Mouse (Mus musculus): Measurements from ENCODE around the gene Tmem63b. TPM values are rescaled to one million over a fixed set of nuclear protein-coding genes. Genes with fewer than 3 reads are reported as not detected.

The Tmem63b gene
- total and polyA plus RNA-seq, 3 experiments, result 12.3 to 37.9 TPM; not detected in 1

GRCm38 (mm10) chr17:45710407-45710806 lies 23.7 kb upstream of the Tmem63b start:
- Histone ChIP-seq H3K27ac (ENCODE audit: control insufficient read depth, low read depth, low read length) (no peak overlapping the region), H3K9ac (ENCODE audit: control insufficient read depth, low read depth, low read length, poor library complexity, severe bottlenecking) (no peak overlapping the region), H3K27me3 (ENCODE audit: control insufficient read depth in 1 of 2, insufficient read depth in 2 of 2, low read length in 2 of 2) (no peaks in the 10 kb centered on the region), H3K36me3 (ENCODE audit: control insufficient read depth in 1 of 2, insufficient read depth in 2 of 2, low read length in 2 of 2) (no peaks in the 10 kb centered on the region), H3K9me3 (replicated peaks; ENCODE audit: insufficient read depth, low read length) (no peaks in the 10 kb centered on the region), H3K4me3 (ENCODE audit: control insufficient read depth in 1 of 2, insufficient read depth in 1 of 2, low read depth in 2 of 2, low read length in 2 of 2) (no peak overlapping the region), H3K4me1 (ENCODE audit: control insufficient read depth in 1 of 2, insufficient read depth in 2 of 2, low read length in 2 of 2) (peaks cover 3 to 21% of the 10 kb centered on the region in 2 experiments; a peak in 3 of 4 replicates), H3K79me2 (ENCODE audit: control insufficient read depth, insufficient read depth, low read length, poor library complexity) (no peaks in the 10 kb centered on the region)
- no peak for DNase-seq (ENCODE audit: low read depth, low spot score)
- TF ChIP-seq GATA1 (IDR thresholded peaks at IDR 0.05; ENCODE audit: low read depth, low read length), result no peak
- TF ChIP-seq KAT2A (conservative IDR thresholded peaks at IDR 0.05; ENCODE audit: low read depth, low read length), result no peak
- no peak for TF ChIP-seq UBTF (IDR thresholded peaks at IDR 0.05; ENCODE audit: borderline replicate concordance, insufficient read depth, low read depth, low read length)
- TF ChIP-seq MYB (IDR thresholded peaks at IDR 0.05; ENCODE audit: low read depth, low read length), result no peak
- TF ChIP-seq MAFK (IDR thresholded peaks at IDR 0.05; ENCODE audit: borderline replicate concordance, low read depth, low read length), result no peak
- TF ChIP-seq TCF12 (IDR thresholded peaks at IDR 0.05; ENCODE audit: low read depth, low read length), result no peak
- no peak for TF ChIP-seq ZKSCAN1 (IDR thresholded peaks at IDR 0.05; ENCODE audit: low read depth, low read length)
- no peak for TF ChIP-seq SMC3 (IDR thresholded peaks at IDR 0.05; ENCODE audit: low read depth, low read length)
- TF ChIP-seq CTCF (IDR thresholded peaks at IDR 0.05 in 2 of 3, conservative IDR thresholded peaks at IDR 0.05 in 1 of 3; ENCODE audit: control insufficient read depth in 1 of 3, insufficient read depth in 1 of 3, low read depth in 2 of 3, low read length in 3 of 3, poor library complexity in 1 of 3, severe bottlenecking in 1 of 3), result no peak
- no peak for TF ChIP-seq ELF1 (IDR thresholded peaks at IDR 0.05; ENCODE audit: low read depth, low read length)
- no peak for TF ChIP-seq BHLHE40 (IDR thresholded peaks at IDR 0.05; ENCODE audit: borderline replicate concordance, low read depth, low read length)

- H3K9ac ChIP-seq (ENCODE audit: control insufficient read depth, low read depth, low read length, poor library complexity, severe bottlenecking), result no peak overlapping the region
- no peaks in the 10 kb centered on the region for H3K36me3 ChIP-seq (ENCODE audit: control insufficient read depth in 1 of 2, insufficient read depth in 2 of 2, low read length in 2 of 2)
- no peak for DNase-seq (ENCODE audit: low read depth, low spot score)
- no peaks in the 10 kb centered on the region for H3K9me3 ChIP-seq (replicated peaks; ENCODE audit: insufficient read depth, low read length)
- no peaks in the 10 kb centered on the region for H3K27me3 ChIP-seq (ENCODE audit: control insufficient read depth in 1 of 2, insufficient read depth in 2 of 2, low read length in 2 of 2)
- peaks cover 3 to 21% of the 10 kb centered on the region in 2 experiments; a peak in 3 of 4 replicates for H3K4me1 ChIP-seq (ENCODE audit: control insufficient read depth in 1 of 2, insufficient read depth in 2 of 2, low read length in 2 of 2)
- H3K4me3 ChIP-seq (ENCODE audit: control insufficient read depth in 1 of 2, insufficient read depth in 1 of 2, low read depth in 2 of 2, low read length in 2 of 2), result no peak overlapping the region
- no peak for TF ChIP-seq BHLHE40 (IDR thresholded peaks at IDR 0.05; ENCODE audit: borderline replicate concordance, low read depth, low read length)
- TF ChIP-seq POLR2A (IDR thresholded peaks at IDR 0.05; ENCODE audit: control insufficient read depth in 1 of 2, insufficient read depth in 1 of 2, low read depth in 1 of 2, low read length in 2 of 2, poor library complexity in 1 of 2), result no peak
- no peak for TF ChIP-seq GATA1 (IDR thresholded peaks at IDR 0.05; ENCODE audit: low read depth, low read length)
- no peak for TF ChIP-seq MYC (IDR thresholded peaks at IDR 0.05; ENCODE audit: low read depth, low read length)
- no peak for TF ChIP-seq CTCF (IDR thresholded peaks at IDR 0.05 in 2 of 3, conservative IDR thresholded peaks at IDR 0.05 in 1 of 3; ENCODE audit: control insufficient read depth in 1 of 3, insufficient read depth in 1 of 3, low read depth in 2 of 3, low read length in 3 of 3, poor library complexity in 1 of 3, severe bottlenecking in 1 of 3)
- no peak for TF ChIP-seq KAT2A (conservative IDR thresholded peaks at IDR 0.05; ENCODE audit: low read depth, low read length)
- no peak for TF ChIP-seq TAL1 (IDR thresholded peaks at IDR 0.05; ENCODE audit: low read length)
- no peak for TF ChIP-seq USF2 (IDR thresholded peaks at IDR 0.05; ENCODE audit: borderline replicate concordance in 1 of 2, insufficient read depth in 1 of 2, low read depth in 1 of 2, low read length in 2 of 2)
- no peak for TF ChIP-seq UBTF (IDR thresholded peaks at IDR 0.05; ENCODE audit: borderline replicate concordance, insufficient read depth, low read depth, low read length)
- TF ChIP-seq USF1 (IDR thresholded peaks at IDR 0.05; ENCODE audit: low read depth, low read length), result no peak
- no peak for TF ChIP-seq POLR2AphosphoS5 (IDR thresholded peaks at IDR 0.05; ENCODE audit: borderline replicate concordance, low read depth, low read length)
- no peak for TF ChIP-seq JUND (IDR thresholded peaks at IDR 0.05; ENCODE audit: low read depth, low read length)
- no peak for TF ChIP-seq ELF1 (IDR thresholded peaks at IDR 0.05; ENCODE audit: low read depth, low read length)
- no peak for TF ChIP-seq TCF12 (IDR thresholded peaks at IDR 0.05; ENCODE audit: low read depth, low read length)
- TF ChIP-seq MAZ (IDR thresholded peaks at IDR 0.05; ENCODE audit: low read depth, low read length), result no peak
- no peak for TF ChIP-seq NELFE (IDR thresholded peaks at IDR 0.05; ENCODE audit: low read depth, low read length)
- TF ChIP-seq SIN3A (IDR thresholded peaks at IDR 0.05; ENCODE audit: low read length), result no peak
- TF ChIP-seq CHD2 (IDR thresholded peaks at IDR 0.05; ENCODE audit: low read length), result no peak
- H3K79me2 ChIP-seq (ENCODE audit: control insufficient read depth, insufficient read depth, low read length, poor library complexity), result no peaks in the 10 kb centered on the region
- no peak overlapping the region for H3K27ac ChIP-seq (ENCODE audit: control insufficient read depth, low read depth, low read length)
Observed at GRCm38 (mm10) chr17:45709829-45710228, 23.1 kb upstream of the Tmem63b start.
